In genomic region chr1:131624175-131624835, GRCm38 (mm10) we compare ENCODE assay signal across 29 mouse cellular contexts. TPM values are rescaled to one million over a fixed set of nuclear protein-coding genes. Genes with fewer than 3 reads are reported as not detected.
DNase-seq lines count a peak whose midpoint lies in the region; ATAC-seq lines count a peak whose summit lies in the region.
"Had no signal": no experiment of that assay in that cellular context is flagged by ENCODE, and none has a peak within 500 bp of the region (broad histone marks: within the 10 kb centered on the region; RNA-seq: fewer than 3 reads in every experiment).

No protein-coding gene starts in this region.

- H3K4me2 ChIP-seq in intestine, embryonic 14.5 days (ENCODE audit: low read length), result no peak overlapping the region
- H3K4me2 ChIP-seq in intestine, embryonic 15.5 days (replicated peaks), result no peak overlapping the region
- no peak overlapping the region for H3K4me2 ChIP-seq in midbrain, embryonic 14.5 days (ENCODE audit: low read length)
- no peak overlapping the region for H3K4me2 ChIP-seq in midbrain, embryonic 16.5 days (ENCODE audit: low read length)
- H3K4me2 ChIP-seq: embryonic facial prominence, embryonic 13.5 days; forebrain, embryonic 12.5 days; hindbrain, embryonic 12.5 days had no signal

- 32% methylated on average over 3 of the region's 3 CpGs for WGBS in heart, embryonic 10.5 days
- whole genome bisulfite sequencing in intestine, embryonic 14.5 days, result 43% methylated on average over 3 of the region's 3 CpGs
- WGBS in intestine, embryonic 15.5 days, result 63% methylated on average over 3 of the region's 3 CpGs
- 54% methylated on average over 3 of the region's 3 CpGs for WGBS in midbrain, embryonic 14.5 days
- WGBS in midbrain, embryonic 16.5 days, result 57% methylated on average over 3 of the region's 3 CpGs

- H3K4me3 ChIP-seq in heart, embryonic 10.5 days, result no peak overlapping the region
- H3K4me3 ChIP-seq in intestine, embryonic 14.5 days (ENCODE audit: low read depth, low read length), result no peak overlapping the region
- H3K4me3 ChIP-seq in intestine, embryonic 15.5 days (replicated peaks), result no peak overlapping the region
- H3K4me3 ChIP-seq in midbrain, embryonic 14.5 days (replicated peaks; ENCODE audit: low read depth, low read length), result no peak overlapping the region
- H3K4me3 ChIP-seq in midbrain, embryonic 16.5 days (ENCODE audit: low read depth, low read length), result no peak overlapping the region
- H3K4me3 ChIP-seq: embryonic facial prominence, embryonic 13.5 days; forebrain, embryonic 12.5 days; hindbrain, embryonic 12.5 days had no signal

- H3K36me3 ChIP-seq in heart, embryonic 10.5 days, result no peaks in the 10 kb centered on the region
- H3K36me3 ChIP-seq in intestine, embryonic 14.5 days (ENCODE audit: control insufficient read depth, insufficient read depth, low read length), result no peaks in the 10 kb centered on the region
- H3K36me3 ChIP-seq in intestine, embryonic 15.5 days, result no peaks in the 10 kb centered on the region
- no peaks in the 10 kb centered on the region for H3K36me3 ChIP-seq in midbrain, embryonic 14.5 days (ENCODE audit: control insufficient read depth, insufficient read depth, low read length)
- no peaks in the 10 kb centered on the region for H3K36me3 ChIP-seq in midbrain, embryonic 16.5 days (ENCODE audit: control insufficient read depth, insufficient read depth, low read length)
- H3K36me3 ChIP-seq: embryonic facial prominence, embryonic 13.5 days; forebrain, embryonic 12.5 days; G1E; hindbrain, embryonic 12.5 days had no signal

- H3K9me3 ChIP-seq in heart, embryonic 10.5 days, result no peaks in the 10 kb centered on the region
- 0 out of 2 replicates have a peak, but pooled peaks cover 5% of the 10 kb centered on the region for H3K9me3 ChIP-seq in intestine, embryonic 14.5 days (ENCODE audit: control insufficient read depth, low read length)
- H3K9me3 ChIP-seq in intestine, embryonic 15.5 days, result no peaks in the 10 kb centered on the region
- peaks cover 3% of the 10 kb centered on the region; the same call in 1 of the 2 replicates for H3K9me3 ChIP-seq in midbrain, embryonic 14.5 days (ENCODE audit: control insufficient read depth, low read length)
- H3K9me3 ChIP-seq in midbrain, embryonic 16.5 days (replicated peaks; ENCODE audit: control insufficient read depth, low read length, poor library complexity, severe bottlenecking), result no peaks in the 10 kb centered on the region
- H3K9me3 ChIP-seq: embryonic facial prominence, embryonic 13.5 days; forebrain, embryonic 12.5 days had no signal

- no peaks in the 10 kb centered on the region for H3K27me3 ChIP-seq in heart, embryonic 10.5 days (ENCODE audit: insufficient read depth, poor library complexity, severe bottlenecking)
- no peaks in the 10 kb centered on the region for H3K27me3 ChIP-seq in intestine, embryonic 14.5 days (replicated peaks; ENCODE audit: control insufficient read depth, insufficient read depth, low read length)
- no peaks in the 10 kb centered on the region for H3K27me3 ChIP-seq in intestine, embryonic 15.5 days (replicated peaks)
- H3K27me3 ChIP-seq in midbrain, embryonic 14.5 days (ENCODE audit: control insufficient read depth, insufficient read depth, low read length), result no peaks in the 10 kb centered on the region
- no peaks in the 10 kb centered on the region for H3K27me3 ChIP-seq in midbrain, embryonic 16.5 days (ENCODE audit: control insufficient read depth, insufficient read depth, low read depth, low read length)
- H3K27me3 ChIP-seq: embryonic facial prominence, embryonic 13.5 days; forebrain, embryonic 12.5 days; hindbrain, embryonic 12.5 days had no signal

- H3K4me1 ChIP-seq in heart, embryonic 10.5 days, result peaks cover 26% of the 10 kb centered on the region
- no peaks in the 10 kb centered on the region for H3K4me1 ChIP-seq in intestine, embryonic 14.5 days (replicated peaks; ENCODE audit: control insufficient read depth, insufficient read depth, low read length)
- H3K4me1 ChIP-seq in intestine, embryonic 15.5 days (replicated peaks), result no peaks in the 10 kb centered on the region
- H3K4me1 ChIP-seq in midbrain, embryonic 14.5 days (ENCODE audit: control insufficient read depth, insufficient read depth, low read length), result peaks cover 4% of the 10 kb centered on the region; the same call in 1 of the 2 replicates
- H3K4me1 ChIP-seq in midbrain, embryonic 16.5 days (ENCODE audit: control insufficient read depth, insufficient read depth, low read length), result no peaks in the 10 kb centered on the region
- H3K4me1 ChIP-seq: embryonic facial prominence, embryonic 13.5 days; forebrain, embryonic 12.5 days; hindbrain, embryonic 12.5 days had no signal

- peak overlapping the region; percentile 56; the same call in 1 of the 2 replicates for H3K27ac ChIP-seq in heart, embryonic 10.5 days
- H3K27ac ChIP-seq in intestine, embryonic 14.5 days (ENCODE audit: low read depth), result no peak overlapping the region
- no peak overlapping the region for H3K27ac ChIP-seq in intestine, embryonic 15.5 days
- no peak overlapping the region for H3K27ac ChIP-seq in midbrain, embryonic 14.5 days (replicated peaks; ENCODE audit: low read depth, low read length)
- H3K27ac ChIP-seq in midbrain, embryonic 16.5 days (ENCODE audit: low read length), result no peak overlapping the region
- H3K27ac ChIP-seq: embryonic facial prominence, embryonic 13.5 days; forebrain, embryonic 12.5 days; hindbrain, embryonic 12.5 days had no signal

- H3K9ac ChIP-seq in intestine, embryonic 14.5 days (ENCODE audit: low read length), result no peak overlapping the region
- no peak overlapping the region for H3K9ac ChIP-seq in intestine, embryonic 15.5 days
- H3K9ac ChIP-seq in midbrain, embryonic 14.5 days (replicated peaks; ENCODE audit: low read length), result no peak overlapping the region
- no peak overlapping the region for H3K9ac ChIP-seq in midbrain, embryonic 16.5 days (ENCODE audit: low read depth, low read length)
- H3K9ac ChIP-seq: embryonic facial prominence, embryonic 13.5 days; forebrain, embryonic 12.5 days; hindbrain, embryonic 12.5 days had no signal

- ATAC-seq in intestine, embryonic 14.5 days (replicated peaks; ENCODE audit: low FRiP score, low TSS enrichment, low read depth), result no peak
- no peak for ATAC-seq in intestine, embryonic 15.5 days
- no peak for ATAC-seq in midbrain, embryonic 14.5 days (ENCODE audit: low FRiP score, low TSS enrichment)
- ATAC-seq in midbrain, embryonic 16.5 days, result no peak
- ATAC-seq: CD4-positive, CD25-positive, alpha-beta regulatory T cell, adult 4 months; forebrain, embryonic 16.5 days; hindbrain, embryonic 16.5 days; inflammation-experienced regulatory T-cells, adult 6 months had no signal

- DNase-seq in heart, embryonic 10.5 days (ENCODE audit: low spot score), result peak; percentile 82
- no peak for DNase-seq in heart, postnatal 4 days
- DNase-seq in intestine, embryonic 14.5 days (ENCODE audit: low spot score), result peak; percentile 34
- DNase-seq in midbrain, embryonic 14.5 days, result peak; percentile 3
- DNase-seq in right cerebral cortex, adult 2 months (ENCODE audit: low spot score in 2 of 2), result no peak
- DNase-seq: adrenal gland, adult 8-10 months; adrenal gland, postnatal 36 days; B cell, adult 2 months; cerebellum, adult 11 months; cerebellum, adult 8-10 months; cerebellum, postnatal 14 days; embryo, embryonic 11 days; gastrocnemius, postnatal 10 days; heart, adult 18-20 months; heart, postnatal 36 days had no signal

RNA-seq across cellular contexts. Expression of gene Ctse, which starts 13.8 kb away (rescaled TPM):
- polyA plus RNA-seq in heart, embryonic 10.5 days (2016; fragmentation: Nextera tagmentation; extraction: Ambion mirVana), result 0.07 and 0.21 TPM in 2 replicates
- 1 to 10 TPM in 1 of 2 experiments, under 1 TPM in 1; 0.81 to 2.1 TPM for total RNA-seq in heart, postnatal 4 days (2021)
- polyA plus RNA-seq in intestine, embryonic 14.5 days (2014; fragmentation: Nextera tagmentation; extraction: Ambion mirVana), result 0.38 and 1.0 TPM in 2 replicates
- polyA plus RNA-seq in intestine, embryonic 15.5 days (2015; fragmentation: Nextera tagmentation; extraction: Ambion mirVana), result 0.85 and 2.1 TPM in 2 replicates
- polyA plus RNA-seq in midbrain, embryonic 14.5 days (2014; fragmentation: Nextera tagmentation; extraction: Ambion mirVana), result not detected in 2 replicates
- not detected in 2 replicates for polyA plus RNA-seq in midbrain, embryonic 16.5 days (2015; fragmentation: Nextera tagmentation; extraction: Ambion mirVana)
- polyA plus RNA-seq: embryonic facial prominence, embryonic 13.5 days; forebrain, embryonic 12.5 days; forebrain, embryonic 16.5 days; frontal cortex, adult 2 months; hindbrain, embryonic 16.5 days had no signal

RNA-seq across cellular contexts. Expression of gene Avpr1b, which starts 25.3 kb away (rescaled TPM):
- not detected in 2 replicates for polyA plus RNA-seq in heart, embryonic 10.5 days (2016; fragmentation: Nextera tagmentation; extraction: Ambion mirVana)
- not detected for total RNA-seq in heart, postnatal 4 days (2021)
- polyA plus RNA-seq in intestine, embryonic 14.5 days (2014; fragmentation: Nextera tagmentation; extraction: Ambion mirVana), result 0.04 TPM in 1 of 2 replicates, not detected in the other
- polyA plus RNA-seq in intestine, embryonic 15.5 days (2015; fragmentation: Nextera tagmentation; extraction: Ambion mirVana), result not detected in 2 replicates
- polyA plus RNA-seq in midbrain, embryonic 14.5 days (2014; fragmentation: Nextera tagmentation; extraction: Ambion mirVana), result not detected in 2 replicates
- polyA plus RNA-seq in midbrain, embryonic 16.5 days (2015; fragmentation: Nextera tagmentation; extraction: Ambion mirVana), result not detected in 2 replicates
- total RNA-seq: adrenal gland, adult 8-10 months; adrenal gland, postnatal 36 days; common myeloid progenitor, adult 5-6 weeks; gastrocnemius, postnatal 10 days; gastrocnemius, postnatal 4 days; heart, adult 18-20 months; heart, postnatal 36 days had no signal
- polyA plus RNA-seq: CD4-positive, CD25-positive, alpha-beta regulatory T cell, adult 4 months; embryonic facial prominence, embryonic 13.5 days; forebrain, embryonic 12.5 days; forebrain, embryonic 16.5 days; frontal cortex, adult 2 months; G1E; heart, postnatal 0 days; hindbrain, embryonic 12.5 days; hindbrain, embryonic 16.5 days; inflammation-experienced regulatory T-cells, adult 6 months had no signal

Comparison
In these comparisons a context has a peak if more than half of its experiments do, and no peak if none do; other contexts are left out.
1. DNase-seq: peak in heart, embryonic 10.5 days (single experiment), intestine, embryonic 14.5 days (single experiment) and midbrain, embryonic 14.5 days (single experiment); none in heart, postnatal 4 days (single experiment) and right cerebral cortex, adult 2 months (0 of 2).